Mouse (Mus musculus): ENCODE data around the gene Fbxo22. TPM values are rescaled to one million over a fixed set of nuclear protein-coding genes. Genes with fewer than 3 reads are reported as not detected.

Fbxo22 gene
- total RNA-seq, 2 experiments from 2014 or later = 51.4 to 58.3 TPM

GRCm38 (mm10) chr9:55271960-55272560, 63.3 kb downstream of the Fbxo22 start:
- DNase-seq = no peak
- intact Hi-C loops (cut with DNase I) = no loop called here

- intact Hi-C loops (cut with DNase I) = no loop called here
- DNase-seq = no peak
Measured at GRCm38 (mm10) chr9:55273906-55274305, 65.2 kb downstream of the Fbxo22 start.

Other genes starting within 250 kb of the Fbxo22 start
- 1 to 10 TPM; 7.3 to 7.9 TPM for gene Chrna5, start 228.0 kb upstream of the Fbxo22 start, total RNA-seq (2021)
- gene Chrna3, start 182.4 kb upstream of the Fbxo22 start, total RNA-seq (2021) = 1 to 10 TPM; 3.4 to 3.9 TPM
- under 1 TPM in 1 of 2 experiments, not detected in 1; 0.08 TPM for gene Chrnb4, start 160.1 kb upstream of the Fbxo22 start, total RNA-seq (2021)
- gene Ube2q2, start 60.1 kb upstream of the Fbxo22 start, total RNA-seq (2021) = 10 to 100 TPM; 45.5 to 51.4 TPM
- under 1 TPM; 0.54 to 0.82 TPM for gene Nrg4, start 117.9 kb downstream of the Fbxo22 start, total RNA-seq (2021)
- gene Tmem266, start 118.0 kb downstream of the Fbxo22 start, total RNA-seq (2021) = 10 to 100 TPM; 10.8 to 10.9 TPM